Mouse (Mus musculus) hindbrain, postnatal 0 days (tissue): ENCODE data around the gene Kcna4. TPM values are rescaled to one million over a fixed set of nuclear protein-coding genes. Genes with fewer than 3 reads are reported as not detected.

Experiments used
- ATAC-seq: fragments of 200-750 bp; cut with Nextera tagmentation; 2 replicates; pipeline ENCODE4 v1.8.0; 2017; ENCODE audit warnings: mild to moderate bottlenecking, moderate TSS enrichment, moderate library complexity
- DNase-seq: peaks from one replicate; pipeline ENCODE4 v3.0.0-alpha.2; 2015; ENCODE audit warnings: low spot score
- H3K27ac ChIP-seq: fragments of 300-500 bp; sonication (generic); 2 replicates; pipeline ENCODE4 v1.5.1; 2014; ENCODE audit warnings: mild to moderate bottlenecking
- H3K27me3 ChIP-seq: fragments of 300-500 bp; sonication (generic); 2 replicates; pipeline ENCODE4 v1.6.1; 2014; ENCODE audit warnings: low read length, mixed read lengths; ENCODE audit not compliant: insufficient read depth
- H3K36me3 ChIP-seq: fragments of 300-500 bp; sonication (generic); 2 replicates; pipeline ENCODE4 v1.6.1; 2014; ENCODE audit warnings: low read length, mixed read lengths; ENCODE audit not compliant: insufficient read depth
- H3K4me1 ChIP-seq: fragments of 300-500 bp; sonication (generic); 2 replicates; pipeline ENCODE4 v1.6.1; 2014; ENCODE audit warnings: antibody characterized with exemption, low read length, mixed read lengths; ENCODE audit not compliant: insufficient read depth
- H3K4me2 ChIP-seq: fragments of 300-500 bp; sonication (generic); 2 replicates; pipeline ENCODE4 v1.6.1; 2014; ENCODE audit warnings: low read depth, mild to moderate bottlenecking, low read length, moderate library complexity, mixed read lengths
- H3K4me3 ChIP-seq: fragments of 300-500 bp; sonication (generic); 2 replicates; pipeline ENCODE4 v1.5.1; 2014; ENCODE audit warnings: low read length
- H3K9ac ChIP-seq: fragments of 300-500 bp; sonication (generic); replicated peaks from 2 replicates; pipeline ENCODE4 v1.6.1; 2014; ENCODE audit warnings: mild to moderate bottlenecking, low read length, moderate library complexity, mixed read lengths
- H3K9me3 ChIP-seq: fragments of 300-500 bp; sonication (generic); 2 replicates; pipeline ENCODE4 v1.6.1; 2016; ENCODE audit warnings: low read length, mixed read lengths
- CTCF ChIP-seq: IDR thresholded peaks from 2 replicates; pipeline ENCODE4 v1.5.1; 2016; ENCODE audit warnings: antibody characterized with exemption, control low read depth, low read depth
- WGBS: fragments of 180-500 bp; shearing (Covaris S2); extraction: QIAGEN DNeasy Blood & Tissue Kit; methylation state at CpG from one replicate; pipeline ENCODE4 v1.1.7; 2014; 5-methylcytosine and 5-hydroxymethylcytosine counted together
- polyA plus RNA-seq: library from polyadenylated mRNA; unstranded; fragments of >200 nt; fragmentation: Nextera tagmentation; extraction: Ambion mirVana; gene quantifications from 2 replicates; pipeline ENCODE4 v1.2.1, GENCODE M21; 2015
- total RNA-seq: library from RNA; depleted of rRNA; stranded (reverse); fragments of >200 nt; gene quantifications from 2 replicates; pipeline ENCODE4 v1.2.3, GENCODE M21; 2014

Gene Kcna4
- total and polyA plus RNA-seq, 2 experiments from 2014 or later: 7.2 to 16.1 TPM

DNA sequence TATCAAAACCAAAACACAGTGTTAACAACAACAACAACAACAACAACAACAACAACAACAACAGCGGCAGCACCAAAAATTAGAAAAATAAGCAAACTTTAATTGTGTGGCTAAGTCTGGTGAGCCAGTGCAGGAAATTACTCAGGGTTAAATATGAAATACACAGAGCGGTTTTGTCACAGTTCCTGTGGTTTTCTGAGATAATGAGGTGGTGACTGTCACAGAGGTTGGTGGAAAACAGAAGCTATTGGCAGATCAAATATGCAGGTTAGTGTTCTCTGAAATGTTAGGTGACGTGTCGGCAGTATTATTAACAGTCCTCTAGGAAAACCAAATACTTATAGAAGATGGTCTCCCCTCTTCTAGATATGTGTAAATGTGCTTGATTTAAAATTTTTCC, 11.4 kb downstream of the Kcna4 start:
- DNase-seq: no peak
- ATAC-seq: no peak
- Histone ChIP-seq H3K27me3 (no peaks in the 10 kb centered on the region), H3K4me1 (no peaks in the 10 kb centered on the region), H3K27ac (no peak overlapping the region), H3K4me2 (no peak overlapping the region), H3K9me3 (no peaks in the 10 kb centered on the region), H3K4me3 (no peak overlapping the region), H3K36me3 (no peaks in the 10 kb centered on the region), H3K9ac (no peak overlapping the region)
- 94% methylated on average over 4 of the region's 4 CpGs for WGBS
- no peak for TF ChIP-seq CTCF

- ATAC-seq (no peak), DNase-seq (no peak)
- Histone ChIP-seq H3K9ac (no peak overlapping the region), H3K36me3 (no peaks in the 10 kb centered on the region), H3K9me3 (no peaks in the 10 kb centered on the region), H3K27ac (no peak overlapping the region), H3K27me3 (no peaks in the 10 kb centered on the region), H3K4me1 (no peaks in the 10 kb centered on the region), H3K4me2 (no peak overlapping the region), H3K4me3 (no peak overlapping the region)
- 76% methylated on average over 3 of the region's 3 CpGs for WGBS
- no peak for TF ChIP-seq CTCF
Measured at GRCm38 (mm10) chr2:107304707-107305106, 14.3 kb downstream of the Kcna4 start.

DNA sequence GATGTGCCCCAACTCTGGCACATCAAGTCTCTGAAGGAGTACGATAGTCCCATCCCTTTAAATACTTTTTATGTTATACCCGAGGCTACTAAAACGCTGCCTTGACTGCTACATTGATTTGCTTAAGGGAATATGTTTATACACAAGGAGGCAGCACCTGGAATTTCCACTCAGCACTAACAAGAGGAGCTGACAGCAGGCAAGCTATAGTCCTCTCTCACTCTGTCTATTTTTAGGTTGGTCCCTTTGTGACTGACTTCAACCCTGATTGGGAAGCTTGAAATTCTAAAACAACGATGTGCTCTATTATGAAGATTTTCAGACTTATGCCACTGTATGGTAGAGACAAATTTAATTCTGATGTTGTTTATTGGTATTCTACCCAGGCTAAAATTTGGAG, 15.6 kb downstream of the Kcna4 start:
- no peak for ATAC-seq

DNA sequence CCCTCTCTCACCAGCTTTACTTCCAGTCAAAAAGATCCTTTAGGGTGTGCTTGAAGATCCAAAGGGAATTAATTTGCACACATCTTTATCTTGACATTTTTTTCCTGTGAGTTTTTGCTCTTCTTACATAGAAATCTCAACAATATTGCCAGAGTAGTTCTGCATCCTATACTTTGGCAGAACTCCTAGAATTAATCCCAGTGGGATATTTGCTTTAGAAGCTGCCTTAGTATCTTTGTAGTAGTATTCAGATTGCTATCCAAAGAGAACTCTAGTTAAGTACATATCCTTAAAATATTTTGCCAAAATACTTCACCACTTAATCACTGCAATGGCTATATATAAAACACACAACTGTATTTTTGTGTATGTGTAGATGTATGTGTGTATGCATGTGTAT, 28.2 kb downstream of the Kcna4 start:
- DNase-seq (no peak), ATAC-seq (no peak)
- Histone ChIP-seq H3K4me3 (no peak overlapping the region), H3K36me3 (no peaks in the 10 kb centered on the region), H3K4me1 (no peaks in the 10 kb centered on the region), H3K27ac (no peak overlapping the region), H3K9me3 (no peaks in the 10 kb centered on the region), H3K4me2 (no peak overlapping the region), H3K9ac (no peak overlapping the region), H3K27me3 (no peaks in the 10 kb centered on the region)
- no peak for TF ChIP-seq CTCF

More for the DNA sequence above, 15.6 kb downstream of the Kcna4 start:
- no peaks in the 10 kb centered on the region for H3K36me3 ChIP-seq
- no peaks in the 10 kb centered on the region for H3K27me3 ChIP-seq
- H3K27ac ChIP-seq: no peak overlapping the region
- no peaks in the 10 kb centered on the region for H3K9me3 ChIP-seq
- no peak for TF ChIP-seq CTCF
- H3K4me2 ChIP-seq: no peak overlapping the region
- no peak overlapping the region for H3K9ac ChIP-seq
- H3K4me3 ChIP-seq: no peak overlapping the region
- no peaks in the 10 kb centered on the region for H3K4me1 ChIP-seq
- WGBS: 59% methylated on average over 4 of the region's 4 CpGs
- no peak for DNase-seq

DNA sequence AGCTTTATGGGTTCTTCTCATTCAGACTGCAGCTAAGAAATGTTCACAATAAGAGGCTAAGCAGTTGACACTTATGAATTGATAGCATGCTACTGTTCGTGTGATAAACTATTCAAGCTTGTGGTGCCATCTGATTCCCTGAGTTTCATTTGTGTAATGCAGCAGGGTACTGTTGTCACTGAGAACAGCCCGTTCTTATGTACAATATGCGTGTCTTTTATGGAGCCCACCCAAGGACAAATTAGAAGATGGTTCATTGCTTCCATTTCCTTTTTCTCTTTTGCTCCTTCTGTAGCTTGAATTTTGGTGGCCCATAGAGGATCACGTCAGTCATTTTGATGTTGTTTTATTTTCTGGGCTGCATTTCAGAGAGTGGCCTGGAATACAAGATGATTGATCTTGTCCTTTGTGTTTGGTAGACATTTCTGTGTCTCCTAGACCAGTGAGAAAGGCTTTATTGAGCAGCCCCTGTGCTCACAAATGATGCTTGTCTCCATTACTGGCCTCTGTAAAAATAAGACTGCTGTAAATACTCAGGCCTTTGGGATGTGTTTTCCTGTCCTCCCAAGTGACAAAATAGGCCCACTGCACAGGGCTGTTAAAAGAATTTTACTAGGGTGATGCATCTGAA, 31.3 kb downstream of the Kcna4 start:
- Histone ChIP-seq H3K4me1 (no peaks in the 10 kb centered on the region), H3K9me3 (no peaks in the 10 kb centered on the region), H3K9ac (no peak overlapping the region), H3K4me2 (no peak overlapping the region), H3K27ac (peak overlapping the region; percentile 49; the same call in 1 of the 2 replicates), H3K4me3 (no peak overlapping the region), H3K36me3 (no peaks in the 10 kb centered on the region), H3K27me3 (no peaks in the 10 kb centered on the region)
- ATAC-seq (peak; percentile 90), DNase-seq (peak; percentile 48)
- 22% methylated on average over 4 of the region's 4 CpGs for WGBS
- TF ChIP-seq CTCF: no peak

DNA sequence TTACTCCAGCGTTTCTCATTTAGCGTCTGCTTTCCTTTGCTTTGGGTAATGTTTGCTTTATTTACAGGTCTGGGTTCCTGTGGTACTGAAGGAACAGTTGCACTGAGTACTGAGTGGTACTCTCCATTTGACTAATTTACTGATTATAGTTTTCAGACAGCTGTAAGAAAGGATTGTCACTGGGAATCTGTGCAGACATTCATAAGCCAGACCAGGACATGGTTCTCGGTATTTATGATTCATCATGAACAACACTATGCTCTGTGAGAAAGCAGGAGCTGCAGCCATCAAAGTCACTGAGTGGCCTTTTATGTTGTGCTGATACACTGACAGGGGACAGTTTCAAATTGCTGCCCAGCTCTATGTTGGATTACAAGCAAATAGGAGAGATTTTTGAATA, 33.7 kb downstream of the Kcna4 start:
- WGBS: 81% methylated on average over 3 of the region's 3 CpGs
- no peak overlapping the region for H3K4me2 ChIP-seq
- no peak overlapping the region for H3K4me3 ChIP-seq
- H3K36me3 ChIP-seq: no peaks in the 10 kb centered on the region
- H3K27me3 ChIP-seq: no peaks in the 10 kb centered on the region
- H3K9me3 ChIP-seq: no peaks in the 10 kb centered on the region
- peak; percentile 51; the same call in 1 of the 2 replicates for ATAC-seq
- H3K27ac ChIP-seq: no peak overlapping the region
- H3K4me1 ChIP-seq: no peaks in the 10 kb centered on the region
- H3K9ac ChIP-seq: no peak overlapping the region
- no peak for TF ChIP-seq CTCF
- DNase-seq: no peak

DNA sequence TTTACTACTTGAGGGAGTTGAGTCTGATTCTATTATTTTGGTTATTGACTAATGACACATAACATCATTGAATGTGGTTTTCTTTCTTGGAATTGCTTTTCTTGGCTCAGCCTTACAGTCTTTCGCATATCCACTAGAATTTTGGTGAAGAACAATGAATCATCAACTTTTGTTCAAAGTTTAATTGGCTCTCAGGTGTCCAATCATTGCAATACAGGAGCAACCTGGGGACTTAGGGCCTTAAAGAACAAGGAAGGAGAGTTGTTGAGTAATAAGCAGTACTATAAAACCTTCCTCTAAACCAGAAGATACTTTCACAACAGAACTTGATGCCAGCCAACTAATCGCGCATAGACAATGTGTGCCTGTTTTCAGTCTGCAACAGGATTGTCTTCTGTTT, 36.8 kb downstream of the Kcna4 start:
- ATAC-seq: no peak
- no peak for DNase-seq
- no peak for TF ChIP-seq CTCF
- no peaks in the 10 kb centered on the region for H3K27me3 ChIP-seq
- no peak overlapping the region for H3K4me2 ChIP-seq
- no peak overlapping the region for H3K4me3 ChIP-seq
- H3K4me1 ChIP-seq: no peaks in the 10 kb centered on the region
- H3K36me3 ChIP-seq: no peaks in the 10 kb centered on the region
- H3K27ac ChIP-seq: no peak overlapping the region
- H3K9me3 ChIP-seq: no peaks in the 10 kb centered on the region
- no peak overlapping the region for H3K9ac ChIP-seq
- WGBS: 91% methylated on average over 3 of the region's 3 CpGs
